Mouse (Mus musculus) kidney, postnatal 0 days (tissue): Measurements from ENCODE around the gene Fam102b. TPM values are rescaled to one million over a fixed set of nuclear protein-coding genes. Genes with fewer than 3 reads are reported as not detected.

ENCODE experiments used
- ATAC-seq: fragments of 200-750 bp; cut with Nextera tagmentation; replicated peaks from 2 replicates; pipeline ENCODE4 v1.8.0; 2017; ENCODE audit warnings: low read depth, moderate number of reproducible peaks, moderate TSS enrichment, moderate library complexity; ENCODE audit not compliant: low FRiP score
- DNase-seq: peaks from one replicate; pipeline ENCODE4 v3.0.0-alpha.2; 2016; ENCODE audit warnings: low spot score
- H3K27ac ChIP-seq: fragments of 300-500 bp; sonication (generic); 2 replicates; pipeline ENCODE4 v1.5.1; 2014; ENCODE audit warnings: mild to moderate bottlenecking
- H3K27me3 ChIP-seq: fragments of 300-500 bp; sonication (generic); 2 replicates; pipeline ENCODE4 v1.6.1; 2014; ENCODE audit warnings: low read length, mixed read lengths; ENCODE audit not compliant: insufficient read depth
- H3K36me3 ChIP-seq: fragments of 300-500 bp; sonication (generic); 2 replicates; pipeline ENCODE4 v1.6.1; 2014; ENCODE audit warnings: low read length, mixed read lengths; ENCODE audit not compliant: insufficient read depth
- H3K4me1 ChIP-seq: fragments of 300-500 bp; sonication (generic); replicated peaks from 2 replicates; pipeline ENCODE4 v1.6.1; 2014; ENCODE audit warnings: antibody characterized with exemption, low read length, mixed read lengths; ENCODE audit not compliant: insufficient read depth
- H3K4me2 ChIP-seq: fragments of 300-500 bp; sonication (generic); 2 replicates; pipeline ENCODE4 v1.6.1; 2014; ENCODE audit warnings: mild to moderate bottlenecking, low read length, moderate library complexity, mixed read lengths
- H3K4me3 ChIP-seq: fragments of 300-500 bp; sonication (generic); replicated peaks from 2 replicates; pipeline ENCODE4 v1.5.1; 2014; ENCODE audit warnings: low read depth, low read length
- H3K9ac ChIP-seq: fragments of 300-500 bp; sonication (generic); 2 replicates; pipeline ENCODE4 v1.6.1; 2014; ENCODE audit warnings: low read depth, low read length
- H3K9me3 ChIP-seq: fragments of 300-500 bp; sonication (generic); replicated peaks from 2 replicates; pipeline ENCODE4 v1.6.1; 2016; ENCODE audit warnings: low read length, inconsistent platforms, mixed read lengths
- CTCF ChIP-seq: IDR thresholded peaks from 2 replicates; pipeline ENCODE4 v1.5.1; 2016; ENCODE audit warnings: antibody characterized with exemption, low read depth, mild to moderate bottlenecking, moderate library complexity
- WGBS: fragments of 180-500 bp; shearing (Covaris S2); extraction: QIAGEN DNeasy Blood & Tissue Kit; methylation state at CpG from one replicate; pipeline ENCODE4 v1.1.7; 2014; 5-methylcytosine and 5-hydroxymethylcytosine counted together
- microRNA-seq: library from miRNA; unstranded; fragments of <30 nt; microRNA quantifications from one replicate; pipeline ENCODE4, GENCODE M21; 2016
- polyA plus RNA-seq: library from polyadenylated mRNA; unstranded; fragments of >200 nt; fragmentation: Nextera tagmentation; extraction: Ambion mirVana; gene quantifications from 2 replicates; pipeline ENCODE4 v1.2.1, GENCODE M21; 2015

The Fam102b gene
- polyA plus RNA-seq, 1 experiment from 2014 or later, result 8.1 TPM

- Histone ChIP-seq H3K27ac (no peak overlapping the region), H3K9ac (no peak overlapping the region), H3K4me2 (no peak overlapping the region), H3K9me3 (no peaks in the 10 kb centered on the region), H3K4me1 (no peaks in the 10 kb centered on the region), H3K4me3 (no peak overlapping the region), H3K27me3 (no peaks in the 10 kb centered on the region), H3K36me3 (no peaks in the 10 kb centered on the region)
- no peak for DNase-seq
- 91% methylated on average over 5 of the region's 5 CpGs for WGBS
- TF ChIP-seq CTCF, result no peak
- no peak for ATAC-seq
Measured at GRCm38 (mm10) chr3:108938691-108939090, 88.7 kb downstream of the Fam102b start.

- Histone ChIP-seq H3K36me3 (no peaks in the 10 kb centered on the region), H3K9me3 (no peaks in the 10 kb centered on the region), H3K4me2 (no peak overlapping the region), H3K4me1 (no peaks in the 10 kb centered on the region), H3K9ac (no peak overlapping the region), H3K4me3 (no peak overlapping the region), H3K27ac (no peak overlapping the region), H3K27me3 (no peaks in the 10 kb centered on the region)
- ATAC-seq (no peak), DNase-seq (no peak)
- no peak for TF ChIP-seq CTCF
- 94% methylated on average over 6 of the region's 6 CpGs for WGBS
Measured at GRCm38 (mm10) chr3:108933557-108933956, 93.8 kb downstream of the Fam102b start.

- H3K4me3 ChIP-seq, result no peak overlapping the region
- no peak for TF ChIP-seq CTCF
- H3K9me3 ChIP-seq, result no peaks in the 10 kb centered on the region
- no peak overlapping the region for H3K4me2 ChIP-seq
- no peaks in the 10 kb centered on the region for H3K4me1 ChIP-seq
- H3K27ac ChIP-seq, result no peak overlapping the region
- DNase-seq (no peak), ATAC-seq (no peak)
- WGBS, result 60% methylated on average over 1 of the region's 1 CpGs
- H3K36me3 ChIP-seq, result no peaks in the 10 kb centered on the region
- H3K27me3 ChIP-seq, result no peaks in the 10 kb centered on the region
- no peak overlapping the region for H3K9ac ChIP-seq
Measured at GRCm38 (mm10) chr3:108926308-108926707, 101.1 kb downstream of the Fam102b start.

GRCm38 (mm10) chr3:108925677-108926076, 101.7 kb downstream of the Fam102b start:
- no peaks in the 10 kb centered on the region for H3K27me3 ChIP-seq
- H3K9me3 ChIP-seq, result no peaks in the 10 kb centered on the region
- ATAC-seq (no peak), DNase-seq (no peak)
- no peaks in the 10 kb centered on the region for H3K36me3 ChIP-seq
- TF ChIP-seq CTCF, result no peak
- no peak overlapping the region for H3K4me2 ChIP-seq
- no peak overlapping the region for H3K9ac ChIP-seq
- no peak overlapping the region for H3K4me3 ChIP-seq
- 92% methylated on average over 4 of the region's 4 CpGs for WGBS
- no peak overlapping the region for H3K27ac ChIP-seq
- no peaks in the 10 kb centered on the region for H3K4me1 ChIP-seq

- TF ChIP-seq CTCF, result no peak
- 95% methylated on average over 1 of the region's 1 CpGs for WGBS
- H3K4me1 ChIP-seq, result no peaks in the 10 kb centered on the region
- no peaks in the 10 kb centered on the region for H3K36me3 ChIP-seq
- DNase-seq (no peak), ATAC-seq (no peak)
- no peak overlapping the region for H3K4me2 ChIP-seq
- no peaks in the 10 kb centered on the region for H3K9me3 ChIP-seq
- no peak overlapping the region for H3K4me3 ChIP-seq
- H3K9ac ChIP-seq, result no peak overlapping the region
- H3K27ac ChIP-seq, result no peak overlapping the region
- H3K27me3 ChIP-seq, result no peaks in the 10 kb centered on the region
Measured at GRCm38 (mm10) chr3:108921822-108922221, 105.6 kb downstream of the Fam102b start.

Small RNAs within 50 kb of the gene (microRNA-seq; reads per million reads assigned to microRNA genes)
- not detected for gene Gm44384

Other genes starting within 250 kb of the Fam102b start
- gene Stxbp3, start 187.1 kb downstream of the Fam102b start, polyA plus RNA-seq, result 35.5 and 37.6 TPM in 2 replicates
- gene Fndc7, start 137.6 kb downstream of the Fam102b start, polyA plus RNA-seq, result 0.04 TPM in 1 of 2 replicates, not detected in the other
- 47.6 and 56.4 TPM in 2 replicates for gene Prpf38b, start 115.9 kb downstream of the Fam102b start, polyA plus RNA-seq
- 0.29 and 0.42 TPM in 2 replicates for gene Henmt1, start 87.7 kb downstream of the Fam102b start, polyA plus RNA-seq
- not detected in 2 replicates for gene Gm9857, start 87.2 kb downstream of the Fam102b start, polyA plus RNA-seq
- not detected in 2 replicates for gene Slc25a54, start 52.9 kb upstream of the Fam102b start, polyA plus RNA-seq
- 14.8 and 17.9 TPM in 2 replicates for gene Slc25a24, start 95.5 kb upstream of the Fam102b start, polyA plus RNA-seq